Mouse (Mus musculus): ENCODE results near the gene 2810408A11Rik. TPM values are rescaled to one million over a fixed set of nuclear protein-coding genes. Genes with fewer than 3 reads are reported as not detected.

The 2810408A11Rik gene
- polyA plus RNA-seq, 1 experiment = not detected

DNA sequence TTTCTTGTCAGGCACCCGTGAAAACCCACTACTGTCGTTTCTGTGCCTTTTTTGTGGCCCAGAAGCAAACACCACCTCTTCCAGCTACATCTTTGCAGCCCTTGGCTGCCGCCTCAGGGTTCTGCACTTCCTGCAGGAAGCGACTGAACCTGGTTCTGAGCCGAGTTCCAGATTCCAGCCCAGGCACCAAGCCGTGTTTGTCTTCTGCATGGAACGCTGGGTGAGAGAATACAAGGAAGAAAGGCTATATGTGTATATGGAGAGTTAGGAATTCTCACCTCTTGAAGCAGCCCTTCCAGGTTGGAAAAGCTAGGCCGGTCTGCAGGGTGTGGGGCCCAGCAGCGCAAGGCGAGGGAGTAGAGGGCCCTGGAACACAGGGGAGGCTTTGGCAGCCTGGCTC is 46.1 kb downstream of the 2810408A11Rik start:
- H3K4me1 ChIP-seq (ENCODE audit: control insufficient read depth, insufficient read depth, low read length) = no peaks in the 10 kb centered on the region; the same call in 1 of the 2 replicates
- H3K27ac ChIP-seq (ENCODE audit: insufficient read depth, low read depth, low read length) = no peak overlapping the region
- 86% methylated on average over 10 of the region's 10 CpGs for WGBS
- TF ChIP-seq POLR2A (IDR thresholded peaks at IDR 0.05; ENCODE audit: insufficient read depth, low read depth, low read length) (no peak), CTCF (IDR thresholded peaks at IDR 0.05; ENCODE audit: insufficient read depth, low read depth, low read length) (no peak)
- no peak overlapping the region for H3K4me3 ChIP-seq (ENCODE audit: insufficient read depth, low read depth, low read length)

DNA sequence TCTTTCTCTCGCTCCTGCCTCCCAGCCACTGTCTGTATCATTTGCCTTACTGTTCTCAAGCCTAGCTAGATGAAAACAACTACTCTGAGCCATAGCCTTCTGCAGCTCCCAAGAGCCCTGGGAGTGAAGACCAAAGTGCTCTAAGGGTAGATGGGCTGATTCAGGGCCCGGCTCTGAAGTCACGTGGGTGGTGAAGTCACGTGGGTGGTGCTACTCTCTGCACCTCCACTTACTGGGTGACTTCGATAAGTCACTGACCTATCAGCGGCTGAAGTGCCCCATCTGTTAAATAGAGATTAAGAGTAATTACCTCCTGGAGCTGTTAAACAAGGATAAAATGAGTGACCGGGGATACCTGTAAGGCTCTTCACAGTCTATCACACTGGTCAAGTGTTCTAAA is 46.8 kb downstream of the 2810408A11Rik start:
- H3K4me3 ChIP-seq (ENCODE audit: insufficient read depth, low read depth, low read length) = no peak overlapping the region
- TF ChIP-seq CTCF (IDR thresholded peaks at IDR 0.05; ENCODE audit: insufficient read depth, low read depth, low read length) = no peak
- no peak for TF ChIP-seq POLR2A (IDR thresholded peaks at IDR 0.05; ENCODE audit: insufficient read depth, low read depth, low read length)
- WGBS = 59% methylated on average over 7 of the region's 7 CpGs
- H3K4me1 ChIP-seq (ENCODE audit: control insufficient read depth, insufficient read depth, low read length) = no peaks in the 10 kb centered on the region; the same call in 1 of the 2 replicates
- no peak overlapping the region for H3K27ac ChIP-seq (ENCODE audit: insufficient read depth, low read depth, low read length)

DNA sequence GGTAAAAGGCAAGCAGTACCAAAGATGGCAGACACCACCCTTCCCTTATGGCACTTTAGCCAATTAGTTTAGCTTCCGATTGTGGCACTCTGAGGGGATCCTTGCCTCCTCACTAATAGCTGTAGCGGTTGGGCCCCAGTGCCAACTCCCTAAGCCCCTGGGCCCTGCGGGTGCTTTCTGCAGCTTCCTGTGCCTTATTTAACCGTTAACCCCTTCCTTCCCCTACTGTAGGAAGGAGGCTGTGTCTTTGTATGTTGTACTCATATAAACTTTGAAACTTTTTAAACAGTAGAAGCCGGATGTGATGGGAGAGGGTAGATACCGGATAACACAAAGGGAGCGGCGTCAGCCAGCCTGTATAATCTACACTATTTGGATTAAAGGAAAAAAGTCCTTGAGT is 50.0 kb downstream of the 2810408A11Rik start:
- Histone ChIP-seq H3K4me1 (ENCODE audit: control insufficient read depth, insufficient read depth, low read length) (peaks cover 14% of the 10 kb centered on the region), H3K27ac (ENCODE audit: insufficient read depth, low read depth, low read length) (no peak overlapping the region), H3K4me3 (ENCODE audit: insufficient read depth, low read depth, low read length) (no peak overlapping the region)
- no peak for TF ChIP-seq POLR2A (IDR thresholded peaks at IDR 0.05; ENCODE audit: insufficient read depth, low read depth, low read length)
- TF ChIP-seq CTCF (IDR thresholded peaks at IDR 0.05; ENCODE audit: insufficient read depth, low read depth, low read length) = no peak
- WGBS = 63% methylated on average over 8 of the region's 8 CpGs

DNA sequence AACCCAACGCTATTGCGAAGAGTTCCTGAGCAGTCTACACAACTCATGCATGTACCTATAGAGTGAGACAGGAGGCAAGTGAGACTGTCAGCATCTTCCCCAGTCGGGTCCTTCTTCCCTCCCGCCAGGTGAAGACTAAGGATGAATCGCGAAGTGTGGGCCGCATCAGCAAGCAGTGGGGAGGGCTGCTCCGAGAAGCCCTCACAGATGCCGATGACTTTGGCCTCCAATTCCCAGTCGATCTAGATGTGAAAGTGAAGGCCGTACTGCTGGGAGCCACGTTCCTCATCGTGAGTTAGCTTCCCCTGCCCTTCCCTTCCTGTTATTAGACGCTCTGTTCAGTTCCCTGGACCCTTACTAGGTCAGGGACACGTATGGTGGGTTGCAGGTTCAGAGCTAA is 50.9 kb downstream of the 2810408A11Rik start:
- Histone ChIP-seq H3K4me3 (ENCODE audit: insufficient read depth, low read depth, low read length) (no peak overlapping the region), H3K27ac (ENCODE audit: insufficient read depth, low read depth, low read length) (no peak overlapping the region), H3K4me1 (ENCODE audit: control insufficient read depth, insufficient read depth, low read length) (peaks cover 14% of the 10 kb centered on the region)
- 94% methylated on average over 15 of the region's 15 CpGs for WGBS
- no peak for TF ChIP-seq CTCF (IDR thresholded peaks at IDR 0.05; ENCODE audit: insufficient read depth, low read depth, low read length)
- TF ChIP-seq POLR2A (IDR thresholded peaks at IDR 0.05; ENCODE audit: insufficient read depth, low read depth, low read length) = no peak

DNA sequence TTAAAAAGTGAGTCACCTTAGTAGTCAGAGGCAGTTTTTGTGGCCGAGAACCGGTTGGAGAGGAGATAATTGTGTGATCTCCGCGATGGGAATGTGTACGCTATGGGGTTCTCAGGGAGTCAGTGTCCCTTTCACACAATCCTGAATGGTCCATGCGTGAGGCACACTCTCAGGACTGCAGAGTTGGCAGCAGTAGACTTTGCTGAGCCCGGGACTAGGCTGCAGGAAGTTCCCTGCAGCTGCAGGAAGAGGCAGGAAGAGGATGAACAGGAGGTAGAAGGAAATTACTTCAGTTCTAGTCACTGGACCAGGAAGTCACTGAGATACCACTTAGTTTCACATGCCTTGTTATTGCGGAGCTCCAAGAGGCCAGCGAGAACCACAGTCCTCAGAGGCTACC is 51.7 kb downstream of the 2810408A11Rik start:
- H3K4me3 ChIP-seq (ENCODE audit: insufficient read depth, low read depth, low read length) = no peak overlapping the region
- no peak overlapping the region for H3K27ac ChIP-seq (ENCODE audit: insufficient read depth, low read depth, low read length)
- TF ChIP-seq POLR2A (IDR thresholded peaks at IDR 0.05; ENCODE audit: insufficient read depth, low read depth, low read length) (no peak), CTCF (IDR thresholded peaks at IDR 0.05; ENCODE audit: insufficient read depth, low read depth, low read length) (no peak)

DNA sequence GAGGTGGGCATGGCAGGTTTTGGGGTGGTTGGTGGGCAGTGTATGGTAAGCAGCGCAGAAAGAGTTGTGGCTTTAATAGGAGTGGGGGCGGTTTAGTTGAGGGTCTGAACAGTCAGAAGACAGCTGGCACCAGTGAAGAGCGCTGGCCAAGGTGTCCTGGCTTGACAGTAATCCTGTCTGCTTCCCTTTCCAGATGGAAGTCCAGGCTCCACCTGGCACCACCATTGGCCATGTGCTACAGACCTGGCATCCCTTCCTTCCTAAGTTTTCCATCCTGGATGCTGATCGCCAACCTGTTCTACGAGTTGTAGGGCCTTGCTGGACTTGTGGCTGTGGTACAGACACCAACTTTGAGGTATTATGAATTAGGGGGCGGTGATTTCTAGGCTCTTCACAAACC is 52.8 kb downstream of the 2810408A11Rik start:
- TF ChIP-seq POLR2A (IDR thresholded peaks at IDR 0.05; ENCODE audit: insufficient read depth, low read depth, low read length) = no peak
- no peak for TF ChIP-seq CTCF (IDR thresholded peaks at IDR 0.05; ENCODE audit: insufficient read depth, low read depth, low read length)
- 96% methylated on average over 6 of the region's 6 CpGs for WGBS
- H3K4me3 ChIP-seq (ENCODE audit: insufficient read depth, low read depth, low read length) = no peak overlapping the region
- H3K4me1 ChIP-seq (ENCODE audit: control insufficient read depth, insufficient read depth, low read length) = peaks cover 14% of the 10 kb centered on the region
- no peak overlapping the region for H3K27ac ChIP-seq (ENCODE audit: insufficient read depth, low read depth, low read length)

More for the DNA sequence above, 51.7 kb downstream of the 2810408A11Rik start:
- H3K4me1 ChIP-seq (ENCODE audit: control insufficient read depth, insufficient read depth, low read length) = peaks cover 14% of the 10 kb centered on the region
- 83% methylated on average over 9 of the region's 9 CpGs for WGBS

Other genes with a start within 250 kb of the 2810408A11Rik start
- gene Sox15, start 245.7 kb downstream of the 2810408A11Rik start, polyA plus RNA-seq (2012; ENCODE audit: insufficient read depth, insufficient read length, low replicate concordance, missing spikeins) = not detected in 2 replicates
- not detected in 2 replicates for gene Mpdu1, start 238.3 kb downstream of the 2810408A11Rik start, polyA plus RNA-seq (2012; ENCODE audit: insufficient read depth, insufficient read length, low replicate concordance, missing spikeins)
- gene Cd68, start 234.8 kb downstream of the 2810408A11Rik start, polyA plus RNA-seq (2012; ENCODE audit: insufficient read depth, insufficient read length, low replicate concordance, missing spikeins) = not detected in 2 replicates
- gene Eif4a1, start 228.6 kb downstream of the 2810408A11Rik start, polyA plus RNA-seq (2012; ENCODE audit: insufficient read depth, insufficient read length, low replicate concordance, missing spikeins) = 796 TPM in 1 of 2 replicates, not detected in the other
- not detected in 2 replicates for gene Senp3, start 218.9 kb downstream of the 2810408A11Rik start, polyA plus RNA-seq (2012; ENCODE audit: insufficient read depth, insufficient read length, low replicate concordance, missing spikeins)
- not detected in 2 replicates for gene Tnfsf13, start 215.2 kb downstream of the 2810408A11Rik start, polyA plus RNA-seq (2012; ENCODE audit: insufficient read depth, insufficient read length, low replicate concordance, missing spikeins)
- not detected in 2 replicates for gene Tnfsf12, start 205.1 kb downstream of the 2810408A11Rik start, polyA plus RNA-seq (2012; ENCODE audit: insufficient read depth, insufficient read length, low replicate concordance, missing spikeins)
- not detected in 2 replicates for gene Tnfsfm13, start 204.9 kb downstream of the 2810408A11Rik start, polyA plus RNA-seq (2012; ENCODE audit: insufficient read depth, insufficient read length, low replicate concordance, missing spikeins)
- 105 TPM in 2 replicates for gene Polr2a, start 142.3 kb downstream of the 2810408A11Rik start, polyA plus RNA-seq (2012; ENCODE audit: insufficient read depth, insufficient read length, low replicate concordance, missing spikeins)
- not detected in 2 replicates for gene Slc35g3, start 139.0 kb downstream of the 2810408A11Rik start, polyA plus RNA-seq (2012; ENCODE audit: insufficient read depth, insufficient read length, low replicate concordance, missing spikeins)
- gene Zbtb4, start 135.1 kb downstream of the 2810408A11Rik start, polyA plus RNA-seq (2012; ENCODE audit: insufficient read depth, insufficient read length, low replicate concordance, missing spikeins) = 250 TPM in 1 of 2 replicates, not detected in the other
- gene Chrnb1, start 105.0 kb downstream of the 2810408A11Rik start, polyA plus RNA-seq (2012; ENCODE audit: insufficient read depth, insufficient read length, low replicate concordance, missing spikeins) = not detected in 2 replicates
- not detected in 2 replicates for gene Fgf11, start 99.1 kb downstream of the 2810408A11Rik start, polyA plus RNA-seq (2012; ENCODE audit: insufficient read depth, insufficient read length, low replicate concordance, missing spikeins)
- gene Tmem102, start 95.4 kb downstream of the 2810408A11Rik start, polyA plus RNA-seq (2012; ENCODE audit: insufficient read depth, insufficient read length, low replicate concordance, missing spikeins) = not detected in 2 replicates
- gene Gm39566, start 85.7 kb downstream of the 2810408A11Rik start, polyA plus RNA-seq (2012; ENCODE audit: insufficient read depth, insufficient read length, low replicate concordance, missing spikeins) = not detected in 2 replicates
- not detected in 2 replicates for gene Spem2, start 82.5 kb downstream of the 2810408A11Rik start, polyA plus RNA-seq (2012; ENCODE audit: insufficient read depth, insufficient read length, low replicate concordance, missing spikeins)
- gene Spem1, start 78.8 kb downstream of the 2810408A11Rik start, polyA plus RNA-seq (2012; ENCODE audit: insufficient read depth, insufficient read length, low replicate concordance, missing spikeins) = not detected in 2 replicates
- 82.2 TPM in 1 of 2 replicates, not detected in the other for gene Nlgn2, start 63.2 kb downstream of the 2810408A11Rik start, polyA plus RNA-seq (2012; ENCODE audit: insufficient read depth, insufficient read length, low replicate concordance, missing spikeins)
- not detected in 2 replicates for gene Tmem256, start 62.5 kb downstream of the 2810408A11Rik start, polyA plus RNA-seq (2012; ENCODE audit: insufficient read depth, insufficient read length, low replicate concordance, missing spikeins)
- gene Plscr3, start 54.6 kb downstream of the 2810408A11Rik start, polyA plus RNA-seq (2012; ENCODE audit: insufficient read depth, insufficient read length, low replicate concordance, missing spikeins) = not detected in 2 replicates
- not detected in 2 replicates for gene Tnk1, start 42.3 kb downstream of the 2810408A11Rik start, polyA plus RNA-seq (2012; ENCODE audit: insufficient read depth, insufficient read length, low replicate concordance, missing spikeins)
- gene Tmem95, start 23.0 kb downstream of the 2810408A11Rik start, polyA plus RNA-seq (2012; ENCODE audit: insufficient read depth, insufficient read length, low replicate concordance, missing spikeins) = not detected in 2 replicates
- not detected in 2 replicates for gene Kctd11, start 19.6 kb downstream of the 2810408A11Rik start, polyA plus RNA-seq (2012; ENCODE audit: insufficient read depth, insufficient read length, low replicate concordance, missing spikeins)
- 120 TPM in 1 of 2 replicates, not detected in the other for gene Acap1, start 5.4 kb downstream of the 2810408A11Rik start, polyA plus RNA-seq (2012; ENCODE audit: insufficient read depth, insufficient read length, low replicate concordance, missing spikeins)
- gene Neurl4, start 85 bp upstream of the 2810408A11Rik start, polyA plus RNA-seq (2012; ENCODE audit: insufficient read depth, insufficient read length, low replicate concordance, missing spikeins) = not detected in 2 replicates
- gene Gps2, start 12.9 kb upstream of the 2810408A11Rik start, polyA plus RNA-seq (2012; ENCODE audit: insufficient read depth, insufficient read length, low replicate concordance, missing spikeins) = not detected in 2 replicates
- gene Eif5a, start 21.0 kb upstream of the 2810408A11Rik start, polyA plus RNA-seq (2012; ENCODE audit: insufficient read depth, insufficient read length, low replicate concordance, missing spikeins) = 516 and 653 TPM in 2 replicates
- not detected in 2 replicates for gene Ybx2, start 34.8 kb upstream of the 2810408A11Rik start, polyA plus RNA-seq (2012; ENCODE audit: insufficient read depth, insufficient read length, low replicate concordance, missing spikeins)
- not detected in 2 replicates for gene Slc2a4, start 47.2 kb upstream of the 2810408A11Rik start, polyA plus RNA-seq (2012; ENCODE audit: insufficient read depth, insufficient read length, low replicate concordance, missing spikeins)
- not detected in 2 replicates for gene Cldn7, start 63.8 kb upstream of the 2810408A11Rik start, polyA plus RNA-seq (2012; ENCODE audit: insufficient read depth, insufficient read length, low replicate concordance, missing spikeins)
- not detected in 2 replicates for gene Ctdnep1, start 80.2 kb upstream of the 2810408A11Rik start, polyA plus RNA-seq (2012; ENCODE audit: insufficient read depth, insufficient read length, low replicate concordance, missing spikeins)
- gene Elp5, start 81.5 kb upstream of the 2810408A11Rik start, polyA plus RNA-seq (2012; ENCODE audit: insufficient read depth, insufficient read length, low replicate concordance, missing spikeins) = not detected in 2 replicates
- gene Gabarap, start 90.2 kb upstream of the 2810408A11Rik start, polyA plus RNA-seq (2012; ENCODE audit: insufficient read depth, insufficient read length, low replicate concordance, missing spikeins) = not detected in 2 replicates
- not detected in 2 replicates for gene Phf23, start 94.8 kb upstream of the 2810408A11Rik start, polyA plus RNA-seq (2012; ENCODE audit: insufficient read depth, insufficient read length, low replicate concordance, missing spikeins)
- gene Dvl2, start 99.6 kb upstream of the 2810408A11Rik start, polyA plus RNA-seq (2012; ENCODE audit: insufficient read depth, insufficient read length, low replicate concordance, missing spikeins) = not detected in 2 replicates
- not detected in 2 replicates for gene Acadvl, start 114.4 kb upstream of the 2810408A11Rik start, polyA plus RNA-seq (2012; ENCODE audit: insufficient read depth, insufficient read length, low replicate concordance, missing spikeins)
- gene Dlg4, start 116.0 kb upstream of the 2810408A11Rik start, polyA plus RNA-seq (2012; ENCODE audit: insufficient read depth, insufficient read length, low replicate concordance, missing spikeins) = 210 and 442 TPM in 2 replicates
- not detected in 2 replicates for gene Asgr1, start 153.1 kb upstream of the 2810408A11Rik start, polyA plus RNA-seq (2012; ENCODE audit: insufficient read depth, insufficient read length, low replicate concordance, missing spikeins)
- not detected in 2 replicates for gene Asgr2, start 191.7 kb upstream of the 2810408A11Rik start, polyA plus RNA-seq (2012; ENCODE audit: insufficient read depth, insufficient read length, low replicate concordance, missing spikeins)
- not detected in 2 replicates for gene Mgl2, start 229.3 kb upstream of the 2810408A11Rik start, polyA plus RNA-seq (2012; ENCODE audit: insufficient read depth, insufficient read length, low replicate concordance, missing spikeins)

Measured in olfactory bulb, adult 2 months (tissue).